Mouse (Mus musculus) forebrain, embryonic 15.5 days (tissue): ENCODE measurements around the gene Ylpm1. TPM values are rescaled to one million over a fixed set of nuclear protein-coding genes. Genes with fewer than 3 reads are reported as not detected.

Experiments
- ATAC-seq: fragments of 200-750 bp; cut with Nextera tagmentation; replicated peaks from 2 replicates; pipeline ENCODE4 v1.8.0; 2017; ENCODE audit warnings: mild to moderate bottlenecking, moderate TSS enrichment, moderate library complexity
- H3K27ac ChIP-seq: fragments of 300-500 bp; sonication (generic); replicated peaks from 2 replicates; pipeline ENCODE4 v1.5.1; 2015; ENCODE audit warnings: mild to moderate bottlenecking, inconsistent platforms
- H3K27me3 ChIP-seq: fragments of 300-500 bp; sonication (generic); 2 replicates; pipeline ENCODE4 v1.6.1; 2015; ENCODE audit warnings: inconsistent platforms
- H3K36me3 ChIP-seq: fragments of 300-500 bp; sonication (generic); 2 replicates; pipeline ENCODE4 v1.6.1; 2015; ENCODE audit warnings: mild to moderate bottlenecking, inconsistent platforms
- H3K4me1 ChIP-seq: fragments of 300-500 bp; sonication (generic); 2 replicates; pipeline ENCODE4 v1.6.1; 2015; ENCODE audit warnings: inconsistent platforms
- H3K4me2 ChIP-seq: fragments of 300-500 bp; sonication (generic); replicated peaks from 2 replicates; pipeline ENCODE4 v1.6.1; 2015; ENCODE audit warnings: mild to moderate bottlenecking, inconsistent platforms
- H3K4me3 ChIP-seq: fragments of 300-500 bp; sonication (generic); 2 replicates; pipeline ENCODE4 v1.5.1; 2015; ENCODE audit warnings: mild to moderate bottlenecking, inconsistent platforms
- H3K9ac ChIP-seq: fragments of 300-500 bp; sonication (generic); replicated peaks from 2 replicates; pipeline ENCODE4 v1.6.1; 2015; ENCODE audit warnings: mild to moderate bottlenecking, inconsistent platforms
- H3K9me3 ChIP-seq: fragments of 300-500 bp; sonication (generic); 2 replicates; pipeline ENCODE4 v1.6.1; 2016; ENCODE audit warnings: inconsistent platforms
- WGBS: fragments of 180-500 bp; shearing (Covaris S2); methylation state at CpG from one replicate; pipeline ENCODE4 v1.1.7; 2015; ENCODE audit warnings: mixed read lengths; 5-methylcytosine and 5-hydroxymethylcytosine counted together
- polyA plus RNA-seq: library from polyadenylated mRNA; unstranded; fragments of >200 nt; fragmentation: Nextera tagmentation; extraction: Ambion mirVana; gene quantifications from 2 replicates; pipeline ENCODE4 v1.2.1, GENCODE M21; 2015

Gene Ylpm1
- polyA plus RNA-seq, 1 experiment from 2014 or later, result 37.3 TPM

DNA sequence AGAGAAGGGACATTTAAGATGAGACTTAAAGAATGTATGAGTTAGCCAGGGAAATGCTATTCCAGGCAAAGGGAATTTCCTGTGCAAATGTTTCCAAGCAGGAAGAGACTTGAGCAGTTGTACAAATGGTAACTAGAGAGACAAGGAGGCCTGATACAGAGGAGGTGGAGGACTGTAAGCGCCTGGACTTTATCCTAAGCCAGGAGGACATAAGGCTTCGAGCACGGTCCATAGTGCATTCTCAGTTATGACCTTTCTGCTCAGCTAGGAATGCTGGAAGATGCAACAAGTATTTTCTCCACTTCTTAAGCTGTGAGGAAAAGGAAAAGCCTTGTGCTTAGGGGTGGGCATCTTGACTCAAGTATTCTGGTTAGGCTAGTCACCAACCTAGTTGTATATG is 117.2 kb downstream of the Ylpm1 start:
- Histone ChIP-seq H3K4me2 (no peak overlapping the region), H3K9me3 (no peaks in the 10 kb centered on the region), H3K27me3 (no peaks in the 10 kb centered on the region), H3K27ac (no peak overlapping the region), H3K36me3 (peaks cover 16% of the 10 kb centered on the region), H3K4me1 (peaks cover 26% of the 10 kb centered on the region), H3K4me3 (no peak overlapping the region), H3K9ac (no peak overlapping the region)
- 99% methylated on average over 3 of the region's 3 CpGs for WGBS
- ATAC-seq, result no peak

DNA sequence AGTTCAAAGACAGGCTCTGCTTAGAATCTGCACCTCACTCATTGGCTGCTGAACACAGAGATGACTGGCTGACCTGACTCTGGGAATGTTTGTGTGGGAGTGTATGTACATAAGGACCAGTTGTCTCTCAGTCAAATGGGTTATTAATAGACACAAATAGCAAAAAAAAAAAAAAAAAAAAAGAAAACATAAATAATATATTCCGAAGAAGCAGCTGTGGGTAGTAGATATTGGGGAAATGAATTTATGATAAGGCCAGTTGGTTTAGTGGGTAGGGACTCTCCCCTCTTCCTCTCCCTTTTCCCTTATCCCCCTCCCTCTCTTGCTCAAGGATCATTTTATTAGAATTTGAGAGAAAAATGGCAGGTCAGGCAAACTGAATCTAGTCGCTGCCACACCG is 117.8 kb downstream of the Ylpm1 start:
- H3K27me3 ChIP-seq, result no peaks in the 10 kb centered on the region
- no peak overlapping the region for H3K4me3 ChIP-seq
- WGBS, result 90% methylated on average over 3 of the region's 3 CpGs
- peaks cover 26% of the 10 kb centered on the region for H3K4me1 ChIP-seq
- H3K9ac ChIP-seq, result no peak overlapping the region
- H3K36me3 ChIP-seq, result peaks cover 22% of the 10 kb centered on the region
- no peak overlapping the region for H3K27ac ChIP-seq
- H3K9me3 ChIP-seq, result no peaks in the 10 kb centered on the region
- no peak for ATAC-seq
- H3K4me2 ChIP-seq, result no peak overlapping the region

DNA sequence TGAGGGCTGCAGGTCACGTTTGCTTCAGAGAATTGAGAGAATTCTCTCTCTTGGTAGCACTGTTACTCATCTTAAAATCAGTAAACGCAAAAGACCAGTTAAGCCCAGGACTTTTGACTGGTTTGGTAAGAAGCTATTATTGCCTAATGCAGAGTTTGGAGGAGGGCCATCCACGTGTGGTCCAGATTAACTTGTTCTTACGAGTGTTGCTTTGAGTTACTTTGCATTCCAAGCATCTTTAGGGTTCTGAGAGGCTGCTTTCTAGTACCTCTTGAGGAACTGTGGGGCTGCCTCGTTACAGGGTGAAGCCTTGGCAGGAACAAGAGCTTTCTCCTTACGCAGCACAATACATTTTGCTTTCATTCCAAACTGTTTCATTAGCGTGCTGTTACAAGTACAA is 119.6 kb downstream of the Ylpm1 start:
- Histone ChIP-seq H3K36me3 (peaks cover 32% of the 10 kb centered on the region), H3K27me3 (no peaks in the 10 kb centered on the region), H3K4me1 (peaks cover 19% of the 10 kb centered on the region), H3K27ac (no peak overlapping the region), H3K4me2 (no peak overlapping the region), H3K9ac (no peak overlapping the region), H3K4me3 (no peak overlapping the region), H3K9me3 (no peaks in the 10 kb centered on the region)
- 53% methylated on average over 7 of the region's 7 CpGs for WGBS
- no peak for ATAC-seq

Other genes with a start within 250 kb of the Ylpm1 start
- gene Npc2, start 223.2 kb upstream of the Ylpm1 start, polyA plus RNA-seq, result 80.7 and 87.5 TPM in 2 replicates
- 125 and 144 TPM in 2 replicates for gene Isca2, start 223.1 kb upstream of the Ylpm1 start, polyA plus RNA-seq
- gene Ltbp2, start 119.8 kb upstream of the Ylpm1 start, polyA plus RNA-seq, result 0.15 and 0.33 TPM in 2 replicates
- gene Fcf1, start 25.4 kb upstream of the Ylpm1 start, polyA plus RNA-seq, result 117 and 118 TPM in 2 replicates
- gene Arel1, start 25.4 kb upstream of the Ylpm1 start, polyA plus RNA-seq, result 34.9 and 35.5 TPM in 2 replicates
- 1.7 and 1.8 TPM in 2 replicates for gene Prox2, start 114.4 kb downstream of the Ylpm1 start, polyA plus RNA-seq
- 96.3 and 99.7 TPM in 2 replicates for gene Dlst, start 114.5 kb downstream of the Ylpm1 start, polyA plus RNA-seq
- 19.8 and 22.2 TPM in 2 replicates for gene Rps6kl1, start 154.9 kb downstream of the Ylpm1 start, polyA plus RNA-seq
- 6.2 and 6.3 TPM in 2 replicates for gene Pgf, start 181.5 kb downstream of the Ylpm1 start, polyA plus RNA-seq
- gene Eif2b2, start 223.2 kb downstream of the Ylpm1 start, polyA plus RNA-seq, result 81.9 and 84.3 TPM in 2 replicates